Mouse (Mus musculus): ENCODE measurements around the gene Cdh18.

DNA sequence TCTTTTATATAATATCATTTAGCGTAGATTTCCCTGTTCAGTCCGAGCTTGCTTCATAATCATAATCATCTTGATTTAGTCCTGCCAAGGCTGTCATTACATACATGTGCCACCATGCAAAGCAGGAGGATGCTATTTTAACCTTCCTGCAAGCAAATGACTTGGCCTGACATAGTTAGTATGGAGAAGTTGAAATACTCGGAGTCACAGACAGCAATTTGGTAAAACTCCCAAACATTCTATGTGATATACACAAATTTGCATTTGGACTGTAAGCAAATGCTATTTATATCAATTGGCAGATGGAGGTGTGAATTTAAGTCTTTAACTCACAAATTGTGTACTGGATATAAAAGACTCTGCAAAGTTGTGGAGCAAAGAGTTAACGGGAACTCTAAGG is 616.0 kb downstream of the Cdh18 start:
- TF ChIP-seq RAD21 (IDR thresholded peaks at IDR 0.05; ENCODE audit: low read depth, low read length) = no peak
- no peak for TF ChIP-seq SIN3A (IDR thresholded peaks at IDR 0.05; ENCODE audit: low read length)
